Mouse (Mus musculus) midbrain, embryonic 15.5 days (tissue): ENCODE results near the gene Ddx54. TPM values are rescaled to one million over a fixed set of nuclear protein-coding genes. Genes with fewer than 3 reads are reported as not detected.

Source experiments
- ATAC-seq: fragments of 200-750 bp; cut with Nextera tagmentation; replicated peaks from 2 replicates; pipeline ENCODE4 v1.8.0; 2017; ENCODE audit warnings: moderate TSS enrichment
- H3K27ac ChIP-seq: fragments of 300-500 bp; sonication (generic); 2 replicates; pipeline ENCODE4 v1.5.1; 2015; ENCODE audit warnings: mild to moderate bottlenecking, inconsistent platforms
- H3K27me3 ChIP-seq: fragments of 300-500 bp; sonication (generic); replicated peaks from 2 replicates; pipeline ENCODE4 v1.6.1; 2015; ENCODE audit warnings: inconsistent platforms
- H3K36me3 ChIP-seq: fragments of 300-500 bp; sonication (generic); replicated peaks from 2 replicates; pipeline ENCODE4 v1.6.1; 2015; ENCODE audit warnings: inconsistent platforms
- H3K4me1 ChIP-seq: fragments of 300-500 bp; sonication (generic); 2 replicates; pipeline ENCODE4 v1.6.1; 2015; ENCODE audit warnings: inconsistent platforms
- H3K4me2 ChIP-seq: fragments of 300-500 bp; sonication (generic); 2 replicates; pipeline ENCODE4 v1.6.1; 2015; ENCODE audit warnings: inconsistent platforms, mild to moderate bottlenecking, moderate library complexity
- H3K4me3 ChIP-seq: fragments of 300-500 bp; sonication (generic); 2 replicates; pipeline ENCODE4 v1.5.1; 2015; ENCODE audit warnings: mild to moderate bottlenecking, inconsistent platforms
- H3K9ac ChIP-seq: fragments of 300-500 bp; sonication (generic); 2 replicates; pipeline ENCODE4 v1.6.1; 2015; ENCODE audit warnings: mild to moderate bottlenecking, inconsistent platforms
- H3K9me3 ChIP-seq: fragments of 300-500 bp; sonication (generic); 2 replicates; pipeline ENCODE4 v1.6.1; 2016; ENCODE audit warnings: inconsistent platforms
- WGBS: fragments of 180-500 bp; shearing (Covaris S2); methylation state at CpG from one replicate; pipeline ENCODE4 v1.1.7; 2015; ENCODE audit warnings: mixed read lengths; 5-methylcytosine and 5-hydroxymethylcytosine counted together
- polyA plus RNA-seq: library from polyadenylated mRNA; unstranded; fragments of >200 nt; fragmentation: Nextera tagmentation; extraction: Ambion mirVana; gene quantifications from 2 replicates; pipeline ENCODE4 v1.2.1, GENCODE M21; 2015

Ddx54 gene
- polyA plus RNA-seq, 1 experiment from 2014 or later: 39.9 TPM

- WGBS: 16% methylated on average over 17 of the region's 17 CpGs
- H3K4me3 ChIP-seq: peak overlapping the region; percentile 73
- H3K27ac ChIP-seq: 0 out of 2 replicates have a peak overlapping the region, but pooled peaks have one; percentile 27
- ATAC-seq: no peak
- peak overlapping the region; percentile 96 for H3K4me2 ChIP-seq
- peak overlapping the region; percentile 2 for H3K9ac ChIP-seq
- peaks cover 26% of the 10 kb centered on the region for H3K4me1 ChIP-seq
- no peaks in the 10 kb centered on the region for H3K27me3 ChIP-seq
- no peaks in the 10 kb centered on the region for H3K36me3 ChIP-seq
- no peaks in the 10 kb centered on the region for H3K9me3 ChIP-seq
Observed at GRCm38 (mm10) chr5:120586741-120587615, 25.6 kb upstream of the Ddx54 start.

DNA sequence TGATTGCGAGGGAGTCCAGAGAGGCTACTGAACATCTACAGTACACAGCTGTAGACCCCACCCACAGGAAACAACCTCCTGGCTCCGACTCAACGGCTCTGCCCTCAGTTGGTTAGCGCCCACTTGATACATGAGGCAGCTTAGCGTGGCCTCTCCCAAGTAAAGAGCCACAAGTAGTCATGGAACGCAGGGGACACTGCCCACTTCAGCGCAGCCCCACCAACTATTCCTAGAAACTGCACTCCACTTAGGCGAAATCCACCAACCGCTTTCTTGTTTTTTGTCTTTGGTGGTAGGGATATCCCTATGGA is 25.0 kb upstream of the Ddx54 start:
- Histone ChIP-seq H3K4me3 (peak overlapping the region; percentile 73), H3K27ac (no peak overlapping the region), H3K4me1 (peaks cover 26% of the 10 kb centered on the region), H3K4me2 (peak overlapping the region; percentile 96), H3K36me3 (no peaks in the 10 kb centered on the region), H3K9ac (peak overlapping the region; percentile 88), H3K9me3 (no peaks in the 10 kb centered on the region), H3K27me3 (no peaks in the 10 kb centered on the region)
- ATAC-seq: no peak
- WGBS: 40% methylated on average over 9 of the region's 9 CpGs

DNA sequence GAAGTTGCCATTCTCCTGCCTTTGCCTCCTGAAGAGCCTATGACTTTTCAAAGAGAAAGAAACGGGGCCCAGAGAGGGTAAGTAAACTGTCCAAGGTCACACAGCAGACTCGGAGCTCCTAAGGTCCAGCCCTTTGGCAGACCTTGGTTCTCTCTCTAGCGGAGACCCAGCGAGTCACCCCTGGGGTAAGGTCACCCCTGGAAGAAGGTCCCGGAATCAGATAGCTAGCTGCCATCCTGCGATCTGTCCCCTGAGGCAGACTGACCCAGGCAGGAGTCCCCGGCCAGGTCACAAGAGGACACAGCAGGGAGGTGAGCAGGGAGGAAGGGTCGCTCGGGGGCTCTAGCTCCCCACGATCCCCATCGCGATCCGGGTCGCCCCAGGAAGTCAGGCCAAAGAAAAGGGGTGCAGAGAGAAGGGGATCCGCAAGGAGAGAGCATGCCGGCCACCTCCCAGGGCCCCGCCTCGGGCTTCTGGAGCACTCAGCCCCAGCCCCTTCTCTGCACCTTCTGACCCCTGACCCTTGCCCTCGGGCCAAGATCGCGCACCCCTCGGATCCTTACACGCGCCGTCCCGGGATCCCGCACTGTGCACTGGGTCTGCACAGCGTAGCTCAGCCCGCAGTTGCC is 24.5 kb upstream of the Ddx54 start:
- Histone ChIP-seq H3K4me3 (peak overlapping the region; percentile 73), H3K27me3 (no peaks in the 10 kb centered on the region), H3K27ac (peak overlapping the region; percentile 78), H3K9me3 (no peaks in the 10 kb centered on the region), H3K4me2 (peak overlapping the region; percentile 96), H3K4me1 (peaks cover 26% of the 10 kb centered on the region), H3K36me3 (no peaks in the 10 kb centered on the region), H3K9ac (peak overlapping the region; percentile 88)
- 2% methylated on average over 28 of the region's 29 CpGs for WGBS
- ATAC-seq: peak; percentile 3; the same call in 1 of the 2 replicates

DNA sequence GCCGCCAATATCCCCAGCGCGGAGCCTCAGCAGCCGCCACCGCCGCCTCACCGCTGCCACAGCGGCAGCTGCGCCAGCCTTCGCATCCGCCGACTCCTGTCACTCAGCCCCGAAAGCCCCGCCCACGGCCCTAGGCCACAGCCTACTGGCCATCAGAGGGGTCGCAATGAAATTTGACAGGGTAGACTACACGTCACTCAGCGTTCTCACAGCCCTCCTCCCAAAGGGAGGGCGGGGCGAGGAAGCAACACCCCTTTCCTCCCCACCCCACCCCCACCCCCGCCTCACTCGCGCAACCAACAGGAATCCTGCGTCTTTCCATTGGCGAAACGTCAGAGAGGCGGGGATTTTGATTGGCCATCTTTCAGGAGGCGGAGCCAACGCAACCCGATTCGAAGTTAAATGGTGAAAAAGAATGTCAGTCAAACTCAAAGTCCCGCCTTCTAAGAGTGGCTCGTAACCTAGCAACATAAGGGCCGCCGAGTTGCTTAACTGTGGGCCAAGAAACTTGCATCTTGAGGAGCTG is 23.9 kb upstream of the Ddx54 start, which contains the start of the genes Tpcn1 and Iqcd:
Tpcn1 (minus strand) TSS at position 105 of the 526 bp plus-strand sequence.
Iqcd (plus strand) TSS at position 448 of the 526 bp plus-strand sequence.
- H3K27me3 ChIP-seq: no peaks in the 10 kb centered on the region
- peaks cover 26% of the 10 kb centered on the region for H3K4me1 ChIP-seq

GRCm38 (mm10) chr5:120590356-120591010 is 22.1 kb upstream of the Ddx54 start:
- H3K36me3 ChIP-seq: no peaks in the 10 kb centered on the region
- no peak overlapping the region for H3K9ac ChIP-seq
- ATAC-seq: no peak
- no peak overlapping the region for H3K4me3 ChIP-seq
- peaks cover 26% of the 10 kb centered on the region for H3K4me1 ChIP-seq
- WGBS: 77% methylated on average over 16 of the region's 16 CpGs
- H3K27ac ChIP-seq: no peak overlapping the region
- no peaks in the 10 kb centered on the region for H3K27me3 ChIP-seq
- no peaks in the 10 kb centered on the region for H3K9me3 ChIP-seq
- no peak overlapping the region for H3K4me2 ChIP-seq

More for the DNA sequence above, 23.9 kb upstream of the Ddx54 start, which contains the start of the genes Tpcn1 and Iqcd:
- H3K27ac ChIP-seq: peak within 1 kb of the TSS; percentile 78
- H3K9me3 ChIP-seq: no peaks in the 10 kb centered on the region
- no peaks in the 10 kb centered on the region for H3K36me3 ChIP-seq
- ATAC-seq: peak; percentile 98
- H3K4me3 ChIP-seq: peak within 1 kb of the TSS; percentile 73
- H3K9ac ChIP-seq: peak within 1 kb of the TSS; percentile 88
- WGBS: under 1% methylated on average over 35 of the region's 35 CpGs
- H3K4me2 ChIP-seq: peak within 1 kb of the TSS; percentile 96

- Histone ChIP-seq H3K27ac (no peak overlapping the region), H3K27me3 (no peaks in the 10 kb centered on the region), H3K4me3 (no peak overlapping the region), H3K9ac (no peak overlapping the region), H3K9me3 (no peaks in the 10 kb centered on the region), H3K4me2 (no peak overlapping the region), H3K36me3 (no peaks in the 10 kb centered on the region), H3K4me1 (peaks cover 15% of the 10 kb centered on the region)
- 69% methylated on average over 7 of the region's 7 CpGs for WGBS
- no peak for ATAC-seq
Observed at GRCm38 (mm10) chr5:120592141-120592540, 20.4 kb upstream of the Ddx54 start.

DNA sequence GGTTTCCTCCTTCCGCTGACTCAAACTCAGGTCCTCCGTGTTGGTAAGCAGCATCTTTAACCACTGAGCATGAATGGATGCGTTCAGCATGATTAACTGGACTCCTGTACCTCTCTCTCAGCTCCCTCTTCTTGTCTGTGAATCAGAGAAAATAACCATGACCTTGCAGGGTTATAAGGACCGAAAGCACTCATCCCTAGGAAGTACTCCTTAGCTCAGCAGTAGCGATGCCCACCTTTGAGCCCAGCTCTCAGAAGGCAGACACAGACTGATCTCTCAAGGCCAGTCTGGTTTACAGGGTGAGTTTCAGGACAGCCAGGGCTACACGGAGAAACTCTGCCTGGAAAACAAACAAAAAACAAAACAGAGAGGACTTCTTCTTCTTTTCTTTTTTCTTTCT is 18.1 kb upstream of the Ddx54 start:
- no peak overlapping the region for H3K9ac ChIP-seq
- no peaks in the 10 kb centered on the region for H3K9me3 ChIP-seq
- no peak for ATAC-seq
- H3K27me3 ChIP-seq: no peaks in the 10 kb centered on the region
- no peaks in the 10 kb centered on the region for H3K4me1 ChIP-seq
- WGBS: 87% methylated on average over 6 of the region's 6 CpGs
- H3K4me2 ChIP-seq: no peak overlapping the region
- no peaks in the 10 kb centered on the region for H3K36me3 ChIP-seq
- H3K27ac ChIP-seq: no peak overlapping the region
- H3K4me3 ChIP-seq: no peak overlapping the region

GRCm38 (mm10) chr5:120599625-120600024 is 12.9 kb upstream of the Ddx54 start:
- no peak for ATAC-seq
- Histone ChIP-seq H3K36me3 (no peaks in the 10 kb centered on the region), H3K27me3 (no peaks in the 10 kb centered on the region), H3K9ac (no peak overlapping the region), H3K4me1 (no peaks in the 10 kb centered on the region), H3K4me3 (no peak overlapping the region), H3K27ac (no peak overlapping the region), H3K4me2 (no peak overlapping the region), H3K9me3 (no peaks in the 10 kb centered on the region)
- 93% methylated on average over 6 of the region's 6 CpGs for WGBS

GRCm38 (mm10) chr5:120600946-120601668 is 11.4 kb upstream of the Ddx54 start:
- H3K27ac ChIP-seq: no peak overlapping the region
- no peak for ATAC-seq
- no peak overlapping the region for H3K4me2 ChIP-seq
- H3K9ac ChIP-seq: no peak overlapping the region
- WGBS: 65% methylated on average over 11 of the region's 11 CpGs
- no peak overlapping the region for H3K4me3 ChIP-seq
- H3K36me3 ChIP-seq: no peaks in the 10 kb centered on the region
- H3K4me1 ChIP-seq: peaks cover 6% of the 10 kb centered on the region
- no peaks in the 10 kb centered on the region for H3K9me3 ChIP-seq
- H3K27me3 ChIP-seq: no peaks in the 10 kb centered on the region

- WGBS: 90% methylated on average over 12 of the region's 12 CpGs
- no peak overlapping the region for H3K27ac ChIP-seq
- H3K9me3 ChIP-seq: no peaks in the 10 kb centered on the region
- H3K4me1 ChIP-seq: peaks cover 6% of the 10 kb centered on the region
- no peak overlapping the region for H3K4me2 ChIP-seq
- H3K36me3 ChIP-seq: no peaks in the 10 kb centered on the region
- ATAC-seq: no peak
- H3K9ac ChIP-seq: no peak overlapping the region
- H3K4me3 ChIP-seq: no peak overlapping the region
- no peaks in the 10 kb centered on the region for H3K27me3 ChIP-seq
Observed at GRCm38 (mm10) chr5:120602210-120602609, 10.3 kb upstream of the Ddx54 start.

GRCm38 (mm10) chr5:120603515-120603914 is 9.0 kb upstream of the Ddx54 start:
- Histone ChIP-seq H3K36me3 (no peaks in the 10 kb centered on the region), H3K4me3 (no peak overlapping the region), H3K9ac (no peak overlapping the region), H3K4me2 (no peak overlapping the region), H3K9me3 (no peaks in the 10 kb centered on the region), H3K4me1 (peaks cover 6% of the 10 kb centered on the region), H3K27me3 (no peaks in the 10 kb centered on the region), H3K27ac (no peak overlapping the region)
- no peak for ATAC-seq
- 54% methylated on average over 7 of the region's 7 CpGs for WGBS
